Mouse (Mus musculus) lung, adult 2 months (tissue): ENCODE data around the gene Rps12. TPM values are rescaled to one million over a fixed set of nuclear protein-coding genes. Genes with fewer than 3 reads are reported as not detected.
"Not testable (repeated sequence)": the region's sequence is repeated elsewhere in the genome, so short reads cannot be mapped to it uniquely, and the experiment has no call there.

ENCODE experiments used
- DNase-seq: peaks from one replicate; pipeline ENCODE4 v3.0.0; 2022
- H3K4me1 ChIP-seq: fragments of 200-500 bp; 2 replicates; pipeline ENCODE4 v1.6.1; 2011; ENCODE audit warnings: low read length; ENCODE audit not compliant: control insufficient read depth, insufficient read depth
- H3K4me3 ChIP-seq: fragments of 200-500 bp; replicated peaks from 2 replicates; pipeline ENCODE3; 2011; ENCODE audit warnings: low read depth, mild to moderate bottlenecking, control low read depth, low read length; ENCODE audit errors: extremely low read depth
- CTCF ChIP-seq: fragments of 200-500 bp; IDR thresholded peaks from 2 replicates; pipeline ENCODE4 v1.5.1; 2011; ENCODE audit warnings: mild to moderate bottlenecking, low read length, control low read depth; ENCODE audit not compliant: insufficient read depth
- POLR2A ChIP-seq: fragments of 200-500 bp; IDR thresholded peaks from 2 replicates; pipeline ENCODE4 v1.6.1; 2011; ENCODE audit warnings: low read depth, mild to moderate bottlenecking, control low read depth, low read length, borderline replicate concordance; ENCODE audit errors: extremely low read depth
- WGBS: fragments of 180-500 bp; shearing (Covaris S2); methylation state at CpG from one replicate; pipeline ENCODE4 v1.1.7; 2018; 5-methylcytosine and 5-hydroxymethylcytosine counted together
- polyA plus RNA-seq: library from polyadenylated mRNA; depleted of rRNA; stranded (reverse); fragments of >200 nt; gene quantifications from 2 replicates; pipeline ENCODE4 v1.2.3, GENCODE M21; 2012

Gene Rps12
- polyA plus RNA-seq, 1 experiment = 1,065 TPM

- DNase-seq = no peak
- TF ChIP-seq CTCF = no peak
- no peak for TF ChIP-seq POLR2A
- WGBS = 80% methylated on average over 3 of the region's 3 CpGs
These were observed 17.6 kb upstream of the Rps12 start for GRCm38 (mm10) chr10:23804665-23805064.

GRCm38 (mm10) chr10:23802911-23803310 lies 15.8 kb upstream of the Rps12 start:
- no peaks in the 10 kb centered on the region for H3K4me1 ChIP-seq
- WGBS = 13% methylated on average over 3 of the region's 3 CpGs
- DNase-seq = no peak
- no peak for TF ChIP-seq CTCF
- TF ChIP-seq POLR2A = no peak
- H3K4me3 ChIP-seq = no peak overlapping the region

More at GRCm38 (mm10) chr10:23804665-23805064, 17.6 kb upstream of the Rps12 start:
- Histone ChIP-seq H3K4me3 (no peak overlapping the region), H3K4me1 (no peaks in the 10 kb centered on the region)

DNA sequence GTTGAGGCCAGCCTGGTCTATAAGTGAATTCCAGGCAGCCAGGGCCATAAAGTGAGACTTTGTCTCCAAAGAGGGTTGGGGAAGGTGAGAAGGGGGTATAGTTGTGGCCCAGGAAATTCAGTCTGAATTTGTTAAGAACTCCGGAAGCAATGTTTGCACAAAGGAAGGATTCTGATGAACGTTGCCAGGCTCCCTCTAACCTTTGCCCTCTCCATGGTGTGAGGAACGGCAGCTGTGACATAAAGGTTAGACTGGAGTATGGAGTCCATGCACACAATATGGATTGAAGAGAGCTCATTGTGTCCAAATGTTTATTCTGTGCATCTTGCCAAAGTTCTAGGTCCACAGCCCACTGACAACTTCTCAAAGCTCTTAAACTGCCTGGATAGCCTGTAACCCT lies 12.9 kb upstream of the Rps12 start:
- no peak for DNase-seq

GRCm38 (mm10) chr10:23798142-23798541 lies 11.1 kb upstream of the Rps12 start:
- TF ChIP-seq POLR2A = no peak
- no peak for TF ChIP-seq CTCF
- H3K4me1 ChIP-seq = no peaks in the 10 kb centered on the region
- no peak for DNase-seq
- WGBS = 50% methylated on average over 1 of the region's 1 CpGs
- H3K4me3 ChIP-seq = no peak overlapping the region

More for the DNA sequence above, 12.9 kb upstream of the Rps12 start:
- TF ChIP-seq POLR2A = no peak
- TF ChIP-seq CTCF = no peak
- H3K4me3 ChIP-seq = no peak overlapping the region
- no peaks in the 10 kb centered on the region for H3K4me1 ChIP-seq
- 35% methylated on average over 3 of the region's 3 CpGs for WGBS

DNA sequence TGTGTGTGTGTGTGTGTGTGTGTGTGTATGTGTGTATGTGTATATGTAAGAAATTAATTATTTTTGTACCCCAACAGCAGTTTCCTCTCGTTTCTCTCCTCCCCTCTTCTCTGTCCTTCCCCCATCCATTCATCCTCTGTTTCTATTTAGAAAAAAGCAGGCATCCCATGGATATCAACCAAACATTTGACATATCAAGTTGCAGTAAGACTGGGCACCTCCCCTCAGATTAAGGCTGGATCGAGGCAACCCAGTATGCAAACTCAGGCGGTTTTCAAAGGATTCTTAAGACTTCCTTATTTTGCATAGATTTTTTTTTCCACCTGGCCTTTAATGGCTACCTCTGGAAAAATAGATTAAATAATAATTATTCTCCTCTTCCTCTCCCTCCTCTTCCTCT lies 10.5 kb upstream of the Rps12 start:
- no peak for TF ChIP-seq CTCF
- no peak for TF ChIP-seq POLR2A
- no peaks in the 10 kb centered on the region for H3K4me1 ChIP-seq
- H3K4me3 ChIP-seq = no peak overlapping the region
- no peak for DNase-seq
- 9% methylated on average over 3 of the region's 3 CpGs for WGBS

DNA sequence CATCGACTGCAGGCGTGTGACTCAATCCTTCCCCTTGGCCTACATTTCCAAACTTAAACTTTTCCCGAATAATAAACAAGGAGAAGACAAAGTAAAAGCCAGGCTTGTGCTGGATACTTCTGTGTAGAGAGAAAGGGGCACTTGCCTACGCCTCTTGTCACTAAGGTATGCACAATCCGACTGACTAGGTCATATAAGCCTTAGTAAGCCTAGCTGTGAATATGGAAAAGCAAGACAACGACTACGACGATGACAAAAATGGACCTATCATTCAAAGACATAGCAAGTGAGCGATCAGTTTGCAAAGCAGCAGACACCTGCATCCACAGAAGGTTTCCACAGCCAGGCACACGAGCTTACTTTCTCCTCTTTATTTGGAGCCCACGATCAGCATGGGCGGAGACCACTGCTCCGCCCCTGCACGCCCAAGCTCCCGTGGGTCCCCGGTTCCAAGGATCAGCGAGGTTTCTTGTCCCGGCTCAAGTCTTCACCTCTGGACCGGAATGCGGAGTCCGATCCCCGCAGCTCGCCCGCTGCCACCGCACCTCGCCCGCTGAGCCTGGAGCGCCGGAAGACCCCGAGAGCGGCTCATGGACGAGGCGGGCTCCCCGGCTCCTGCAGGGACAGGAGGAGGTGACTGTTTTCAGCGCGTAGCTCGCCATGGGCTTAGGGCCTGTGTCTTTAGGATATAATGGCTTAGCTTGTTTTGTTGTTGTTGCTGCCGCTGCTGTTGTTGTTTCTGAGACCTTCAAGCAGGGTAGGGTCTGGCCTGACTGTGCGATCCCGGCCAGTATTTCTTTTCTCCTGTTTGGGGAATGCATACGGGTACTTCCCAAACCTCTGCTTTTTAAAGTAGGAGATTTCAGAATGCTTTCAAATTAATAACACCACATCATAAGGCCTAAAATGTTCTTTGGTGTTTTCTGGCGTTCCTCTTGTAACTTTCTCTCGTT lies 9.8 kb upstream of the Rps12 start, which contains the start of gene Slc18b1:
TSS of gene Slc18b1 (plus strand) at position 436 of the 953 bp plus-strand sequence.
- DNase-seq = peak; percentile 58
- no peaks in the 10 kb centered on the region for H3K4me1 ChIP-seq
- 5% methylated on average over 43 of the region's 43 CpGs for WGBS
- peak within 1 kb of the TSS; percentile 76 for H3K4me3 ChIP-seq
- TF ChIP-seq CTCF = no peak
- peak; percentile 29; the same call in 1 of the 2 replicates for TF ChIP-seq POLR2A

- H3K4me3 ChIP-seq = no peak overlapping the region
- no peak for TF ChIP-seq CTCF
- no peak for TF ChIP-seq POLR2A
- no peaks in the 10 kb centered on the region for H3K4me1 ChIP-seq
- DNase-seq = no peak
- 63% methylated on average over 9 of the region's 9 CpGs for WGBS
These were observed 8.9 kb upstream of the Rps12 start for GRCm38 (mm10) chr10:23795871-23796520.

GRCm38 (mm10) chr10:23788056-23788600 lies 1.1 kb upstream of the Rps12 start:
- WGBS = 2% methylated on average over 8 of the region's 8 CpGs
- TF ChIP-seq CTCF (no peak), POLR2A (no peak)
- Histone ChIP-seq H3K4me3 (peak overlapping the region; percentile 76), H3K4me1 (no peaks in the 10 kb centered on the region; the same call in 1 of the 2 replicates)
- DNase-seq = no peak

DNA sequence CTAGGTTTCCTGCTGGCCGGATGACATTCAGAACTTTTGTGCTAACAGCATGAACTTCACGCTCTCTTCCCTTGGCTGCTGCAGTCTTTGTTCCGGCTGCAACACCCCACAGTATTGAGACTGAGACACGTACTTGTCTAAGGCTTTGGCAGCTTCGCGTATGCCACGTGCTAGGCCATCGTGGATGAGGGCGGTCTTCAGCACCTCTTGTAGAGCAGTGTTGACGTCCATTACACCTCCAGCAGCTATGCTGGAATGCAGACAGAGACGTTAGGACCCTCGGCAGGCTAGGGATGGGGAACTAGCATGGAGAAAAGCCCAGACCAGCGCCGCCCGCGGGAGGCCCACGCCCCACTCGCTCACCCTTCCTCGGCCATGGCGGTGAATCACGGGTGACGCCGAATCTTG lies 440 bp downstream of the Rps12 start:
- under 1% methylated on average over 23 of the region's 23 CpGs for WGBS
- not testable (repeated sequence) for H3K4me1 ChIP-seq, DNase-seq
- peak overlapping the region; percentile 98 for H3K4me3 ChIP-seq
